Mouse (Mus musculus): ENCODE measurements around the gene Lrig1.
A peak's percentile ranks its signal among the peaks of the same experiment; 100 is the strongest.

Gene Lrig1

DNA sequence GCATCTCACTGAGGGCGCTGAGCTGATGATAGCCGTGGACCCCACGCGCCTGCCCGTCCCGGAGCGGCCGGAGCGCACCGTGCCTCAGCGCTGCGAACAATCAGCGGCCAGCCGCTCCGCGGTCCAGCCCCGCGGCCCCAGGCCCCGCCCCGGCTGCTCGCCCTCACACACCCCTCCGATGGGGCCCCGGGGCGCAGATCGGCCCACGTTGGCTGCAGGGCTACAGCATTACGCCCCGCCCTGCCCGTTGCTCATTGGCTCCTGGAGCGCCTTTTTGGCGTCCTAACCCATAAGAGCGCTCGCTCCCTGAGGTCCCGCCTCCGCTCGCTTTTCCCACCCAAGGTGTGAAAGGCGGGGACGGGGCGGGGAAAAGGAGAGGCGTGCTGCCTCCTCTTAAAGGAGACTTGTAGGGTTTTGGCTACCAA lies at the start of gene Lrig1:
Gene Lrig1, minus strand, starts transcription at position 92 of the 425 bp plus-strand sequence.
- peak; percentile 97 for DNase-seq

DNA sequence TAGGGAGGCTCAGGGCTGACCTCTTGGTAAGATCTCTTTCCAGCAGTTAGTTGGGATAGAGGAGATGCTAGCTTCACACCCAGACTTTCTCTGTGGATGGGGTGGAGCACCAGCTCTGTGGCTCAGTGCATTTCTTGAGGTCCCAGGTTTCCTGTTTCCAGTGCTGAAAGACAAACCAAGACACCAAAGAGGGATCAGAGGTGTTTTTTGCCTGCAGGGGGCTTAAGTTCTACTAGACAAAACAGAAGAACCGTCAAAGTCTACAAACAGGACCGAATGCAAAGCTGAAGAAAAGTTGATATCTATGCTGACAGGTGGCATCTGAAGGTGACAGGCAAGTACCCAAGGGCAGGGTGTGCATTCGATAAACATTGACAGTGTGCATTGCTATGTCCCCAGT lies 49.7 kb upstream of the Lrig1 start:
- no peak for DNase-seq

DNA sequence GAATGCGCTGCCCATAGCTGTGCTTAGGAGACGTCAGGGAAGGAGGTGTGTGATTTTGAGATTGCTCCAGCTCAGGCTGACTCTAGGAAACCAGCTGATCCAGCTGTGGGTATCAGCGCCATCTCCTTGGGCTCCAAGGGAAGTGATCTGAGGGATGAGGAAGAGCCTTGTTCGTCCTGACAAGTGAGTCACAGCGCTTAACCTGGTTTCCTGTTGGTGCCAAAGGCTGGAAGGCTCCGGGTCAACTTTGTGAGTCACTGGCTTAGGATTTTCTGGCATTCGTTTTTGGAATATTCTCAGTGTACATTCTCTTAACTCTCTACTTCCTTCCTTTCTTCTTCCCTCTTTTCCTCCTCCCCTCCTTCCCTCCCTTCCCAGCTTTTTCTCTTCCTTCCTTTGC lies 48.4 kb upstream of the Lrig1 start:
- DNase-seq = no peak

DNA sequence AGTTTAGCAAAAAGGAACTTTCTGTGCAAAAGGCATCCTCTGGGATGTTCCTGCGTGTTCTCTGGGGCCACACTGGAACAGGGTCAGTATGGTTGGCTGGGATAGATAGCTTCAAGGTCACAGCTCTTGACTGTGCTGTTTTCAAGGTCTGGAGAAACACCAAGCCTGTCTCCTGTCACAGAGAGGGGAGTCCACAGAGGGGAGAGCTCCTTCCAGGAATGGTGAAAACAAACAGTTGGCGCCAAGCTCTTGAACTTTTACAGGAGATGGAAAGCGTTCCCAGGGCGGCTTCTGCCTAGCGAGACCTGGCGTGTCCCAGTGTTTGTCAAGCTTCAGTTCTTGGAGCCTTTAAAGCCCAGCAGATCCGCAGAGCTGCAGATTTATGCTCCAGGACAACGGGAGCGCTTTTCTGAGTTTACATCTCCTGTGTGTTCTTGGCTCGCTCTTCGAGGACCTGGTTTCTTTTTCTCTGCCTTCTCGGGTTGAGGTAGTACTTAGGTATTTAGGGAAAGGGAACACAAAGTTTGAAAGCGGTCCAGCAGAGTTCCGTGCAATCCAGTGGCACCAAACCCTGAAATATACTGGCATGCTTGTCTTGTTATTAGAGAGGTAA lies 40.3 kb upstream of the Lrig1 start:
- DNase-seq = no peak

DNA sequence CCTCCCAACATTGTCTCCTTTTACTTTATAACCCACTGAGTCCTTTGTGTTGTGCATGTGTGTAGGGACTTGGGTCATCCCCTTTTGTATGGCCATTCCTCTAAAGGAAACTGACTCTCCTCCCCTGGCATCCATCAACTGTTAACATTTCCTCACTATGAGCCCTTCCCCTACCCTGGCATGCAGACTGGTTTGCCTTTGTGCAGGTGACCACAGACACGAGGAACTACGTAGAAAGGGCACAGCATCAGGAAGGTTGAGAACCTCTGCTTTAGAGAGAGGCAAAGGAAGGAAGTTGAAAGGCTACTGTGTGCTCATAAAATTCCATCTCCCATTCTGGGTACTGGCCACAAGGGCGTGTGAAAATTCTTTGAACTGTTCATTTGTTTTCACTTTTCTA lies 38.7 kb upstream of the Lrig1 start:
- DNase-seq = no peak

DNA sequence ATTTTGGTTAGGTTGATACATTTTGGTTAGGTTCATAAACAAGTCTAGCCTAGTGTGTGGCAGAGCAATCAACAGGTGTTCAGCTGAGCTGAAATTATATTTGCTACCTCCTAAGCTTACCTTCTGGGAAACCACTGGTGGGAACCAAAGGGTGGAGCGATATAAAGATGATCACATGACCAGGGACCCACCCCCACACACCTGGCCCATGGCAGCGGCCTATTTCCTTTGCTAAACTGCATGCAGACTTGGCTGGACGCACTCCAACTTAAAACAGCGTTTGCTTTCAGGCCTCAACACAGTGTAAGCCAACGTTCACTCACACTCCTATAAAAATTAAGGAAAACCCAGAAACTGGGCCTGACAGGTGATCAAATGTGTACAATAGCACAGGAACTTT lies 33.9 kb upstream of the Lrig1 start:
- peak; percentile 62 for DNase-seq

DNA sequence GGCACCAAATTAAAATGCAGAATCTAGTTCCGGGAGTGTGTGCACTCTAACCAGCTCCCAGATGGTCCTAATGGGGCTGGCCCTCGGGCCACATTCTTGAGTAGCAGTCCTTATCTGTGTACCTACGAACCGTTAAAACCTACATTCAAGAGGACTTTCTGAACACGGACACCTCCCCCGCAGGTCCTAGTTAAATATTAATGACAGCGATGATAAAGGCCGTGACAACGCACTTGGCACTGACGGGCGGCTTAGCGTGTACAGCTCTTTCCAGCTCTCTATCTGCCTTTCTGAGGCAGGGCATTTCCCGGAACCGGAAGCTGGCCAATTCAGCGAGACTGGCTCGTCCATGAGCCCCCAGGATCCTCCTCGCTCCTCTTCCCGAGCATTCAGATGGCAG lies 29.9 kb upstream of the Lrig1 start:
- peak; percentile 30 for DNase-seq

DNA sequence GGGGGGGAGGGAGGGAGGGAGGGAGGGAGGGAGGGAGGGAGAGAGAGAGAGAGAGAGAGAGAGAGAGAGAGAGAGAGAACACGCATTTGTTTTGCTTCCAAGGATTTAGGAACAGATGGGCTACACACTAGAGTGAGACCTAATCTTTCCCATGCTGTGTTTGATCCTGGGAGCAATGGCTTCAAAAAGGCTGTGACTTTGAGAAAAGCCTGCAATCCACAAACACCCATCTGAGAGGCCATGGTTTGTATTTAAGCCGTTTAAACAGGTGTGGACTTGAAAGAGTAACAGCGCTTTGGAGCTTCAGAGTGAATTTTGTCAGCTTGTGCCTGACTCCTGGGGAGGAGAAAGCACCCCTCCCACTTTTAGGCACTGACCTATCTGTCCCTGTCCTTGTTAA lies 29.2 kb upstream of the Lrig1 start:
- peak; percentile 20 for DNase-seq

DNA sequence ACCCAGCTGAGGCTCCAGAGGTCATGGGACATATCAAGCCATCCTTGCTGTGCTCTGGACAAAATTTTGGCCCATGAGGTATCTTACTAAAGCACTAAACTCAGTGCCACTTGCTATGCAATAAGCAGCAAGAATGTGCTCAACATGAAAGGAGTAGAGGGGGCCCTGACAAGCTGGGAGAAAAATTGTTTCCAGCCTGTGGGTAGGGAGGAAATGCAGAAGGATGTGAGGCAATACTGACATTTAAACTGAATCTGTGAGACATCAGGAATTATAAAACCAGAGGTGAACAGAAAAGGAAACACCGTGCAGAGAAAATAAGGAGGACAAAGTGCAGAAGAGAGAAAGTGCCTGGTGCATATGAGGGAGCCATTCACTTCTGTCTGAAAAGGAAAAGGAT lies 24.7 kb upstream of the Lrig1 start:
- DNase-seq = no peak

DNA sequence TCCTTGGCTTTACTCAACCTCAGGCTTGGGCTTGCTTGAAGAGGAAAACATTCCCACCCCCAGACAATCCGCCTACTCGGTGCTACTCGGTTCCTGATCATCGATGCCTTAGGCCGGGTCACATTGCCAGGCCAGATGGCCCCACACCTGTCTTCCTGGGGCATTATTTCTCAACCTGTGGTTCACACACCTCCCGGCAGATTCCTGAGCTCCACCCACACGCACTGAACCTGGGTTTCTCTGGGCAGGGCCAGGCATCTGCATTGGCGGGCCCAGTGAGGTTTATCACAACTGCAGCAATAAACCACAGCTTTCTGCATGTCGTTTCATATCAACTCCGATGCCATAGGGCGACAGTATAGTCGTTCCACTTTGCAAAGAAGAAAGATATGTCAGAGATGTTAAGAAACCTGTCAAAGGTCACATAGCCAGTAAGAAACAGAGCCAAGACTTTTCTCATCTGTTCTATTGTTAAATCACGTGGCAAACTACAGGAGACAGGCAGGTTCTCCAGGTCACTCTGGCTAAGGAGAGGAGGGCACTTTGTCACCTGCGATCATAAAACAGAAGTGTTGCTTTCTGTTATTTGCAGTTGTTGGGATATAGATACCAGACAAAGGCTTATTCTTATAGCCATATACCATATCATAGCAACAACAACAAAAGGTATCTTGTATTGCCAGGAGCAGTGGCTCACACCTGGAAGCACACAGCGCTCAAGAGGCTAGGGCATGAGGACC lies 18.8 kb upstream of the Lrig1 start:
- no peak for DNase-seq

DNA sequence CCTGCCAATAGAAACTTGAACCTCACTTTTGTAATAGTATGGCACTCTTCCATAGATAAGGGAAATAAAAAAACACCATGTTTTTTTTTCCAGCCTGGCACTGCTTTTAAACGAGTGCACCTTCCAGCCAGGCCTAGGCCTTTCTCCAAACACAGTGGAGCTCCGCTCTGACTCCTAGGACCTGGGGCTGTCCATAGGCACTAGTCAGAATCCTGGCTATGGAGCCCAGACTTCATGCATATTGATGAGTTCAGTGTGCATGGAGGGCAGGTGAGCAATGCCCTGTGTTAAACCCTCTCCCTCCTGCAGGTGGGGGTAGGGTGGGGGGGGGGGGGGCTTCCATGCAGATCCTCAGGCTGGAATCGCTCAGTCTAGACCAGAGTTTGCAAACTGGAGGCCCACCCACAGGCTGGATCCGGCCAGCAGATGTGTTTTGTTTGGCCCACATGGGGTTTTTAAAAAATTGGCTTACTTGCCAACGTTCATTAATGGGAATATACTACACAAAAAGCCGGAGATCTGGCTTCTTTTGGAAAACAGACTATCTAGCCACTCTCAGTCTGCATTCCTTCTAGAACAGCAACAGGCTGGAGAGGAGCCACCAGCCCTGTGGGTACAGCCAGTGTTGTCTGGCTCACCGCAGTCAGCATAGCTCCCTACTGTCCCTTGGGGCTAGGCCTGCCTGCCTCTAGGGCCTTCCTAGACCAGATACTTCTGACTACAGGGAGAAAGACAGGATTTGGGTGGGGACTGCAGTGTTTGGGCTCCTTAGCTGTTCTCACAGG lies 17.9 kb upstream of the Lrig1 start:
- no peak for DNase-seq

DNA sequence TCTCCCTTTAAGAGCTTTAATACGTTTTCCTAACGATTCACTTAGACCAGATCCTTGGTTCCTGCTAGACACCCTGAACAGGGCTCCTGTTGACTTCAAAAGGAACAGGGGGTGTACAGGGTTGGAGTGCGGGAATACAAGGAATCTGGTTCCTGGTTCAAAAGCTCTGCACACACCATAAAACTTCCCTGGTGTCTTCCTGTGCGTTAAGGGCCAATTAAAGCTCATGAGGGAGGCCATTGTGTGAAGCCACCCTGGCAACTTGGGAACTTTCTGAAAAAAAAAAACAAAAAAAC lies 15.6 kb upstream of the Lrig1 start:
- DNase-seq = no peak

DNA sequence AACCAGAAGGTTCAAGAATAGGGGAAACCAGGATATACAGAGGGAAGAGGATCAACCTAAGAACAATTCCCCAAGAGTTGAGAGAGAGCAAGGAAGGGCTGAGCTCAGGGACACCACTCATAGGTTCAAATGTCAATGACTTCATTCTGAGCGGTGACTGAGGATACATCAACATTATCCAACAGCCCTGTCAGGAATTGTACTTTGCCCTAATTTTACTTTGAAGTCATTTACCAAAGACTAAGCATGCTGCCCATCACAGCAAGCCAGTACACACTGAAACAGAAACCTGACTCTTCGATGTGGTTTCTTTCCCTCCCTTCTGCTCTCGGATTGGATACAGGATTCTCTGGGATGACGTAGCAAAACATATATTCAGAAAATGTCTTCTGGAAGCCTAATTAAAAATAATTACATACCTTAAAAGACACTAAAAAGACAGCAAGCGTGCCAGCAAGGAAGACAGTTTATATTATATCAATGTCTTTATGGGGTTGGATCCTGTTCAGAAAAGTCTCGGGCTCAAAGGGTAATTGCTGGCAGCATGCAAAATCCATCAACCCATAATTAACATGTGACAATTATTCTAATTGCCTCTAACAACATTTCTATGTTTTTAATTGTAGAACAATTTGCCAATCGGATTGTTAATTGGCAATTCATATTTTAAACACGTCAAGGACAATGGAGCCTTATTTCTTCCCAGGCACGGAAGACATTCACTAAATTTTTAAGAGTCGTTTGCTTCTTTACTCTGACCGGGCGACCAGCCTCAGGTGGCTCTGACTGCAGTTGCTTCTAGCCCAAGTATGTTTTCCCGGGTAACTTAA lies 15.1 kb upstream of the Lrig1 start:
- no peak for DNase-seq

DNA sequence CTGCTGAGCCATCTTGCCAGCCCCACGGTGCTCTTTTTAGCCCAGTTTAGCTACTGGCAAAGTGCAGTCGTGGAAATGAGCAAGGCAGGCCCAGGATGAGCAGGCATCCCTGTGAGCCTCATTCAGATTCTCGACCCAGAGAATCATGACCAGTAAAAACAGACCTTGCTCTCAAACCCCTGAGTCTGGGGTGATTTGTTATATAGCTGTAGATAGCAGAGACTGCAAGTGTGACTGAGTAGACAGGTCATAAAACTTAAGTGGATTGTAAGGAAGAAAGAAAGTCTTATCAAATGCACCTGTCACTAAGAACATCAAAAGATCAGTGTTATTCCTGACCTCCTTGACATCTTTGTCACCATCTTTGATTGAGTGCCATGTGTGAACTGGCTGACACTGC lies 9.9 kb upstream of the Lrig1 start:
- DNase-seq = no peak

DNA sequence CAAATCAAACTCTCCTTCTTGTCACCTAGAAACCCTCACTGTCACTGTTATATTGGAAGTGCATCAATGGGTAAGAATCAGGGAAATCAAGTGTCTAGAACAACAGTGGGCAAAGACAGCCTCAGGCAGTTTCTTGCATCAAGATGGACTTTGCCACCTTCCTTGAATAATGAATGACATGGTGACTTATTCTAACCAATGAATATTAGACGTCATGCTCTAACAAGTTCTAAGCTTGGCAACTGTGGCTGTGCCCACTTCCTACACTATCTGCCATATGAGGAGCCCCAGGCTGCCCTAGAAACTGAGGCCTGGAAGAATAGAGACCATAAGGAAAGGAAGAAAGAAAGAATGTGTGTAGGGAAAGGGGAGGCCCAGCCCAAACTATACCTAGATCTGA lies 9.2 kb upstream of the Lrig1 start:
- no peak for DNase-seq

DNA sequence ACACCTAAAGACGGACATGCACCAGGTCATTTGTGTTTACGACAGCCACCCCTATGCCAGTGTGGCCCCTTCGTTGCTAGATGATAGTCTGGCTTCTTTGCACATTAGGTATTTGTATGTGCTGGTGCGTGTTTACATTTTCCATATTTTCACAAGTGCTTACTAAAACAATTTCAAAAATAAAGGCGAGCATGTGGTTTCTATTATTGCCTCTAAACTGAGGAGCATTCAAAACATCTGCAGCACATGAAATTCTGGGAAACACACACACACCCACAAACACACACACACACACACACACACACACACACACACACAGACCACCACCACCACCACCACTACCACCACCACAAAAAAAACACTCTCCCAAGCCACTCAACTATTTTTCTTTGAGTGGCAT lies 7.3 kb upstream of the Lrig1 start:
- DNase-seq = no peak

DNA sequence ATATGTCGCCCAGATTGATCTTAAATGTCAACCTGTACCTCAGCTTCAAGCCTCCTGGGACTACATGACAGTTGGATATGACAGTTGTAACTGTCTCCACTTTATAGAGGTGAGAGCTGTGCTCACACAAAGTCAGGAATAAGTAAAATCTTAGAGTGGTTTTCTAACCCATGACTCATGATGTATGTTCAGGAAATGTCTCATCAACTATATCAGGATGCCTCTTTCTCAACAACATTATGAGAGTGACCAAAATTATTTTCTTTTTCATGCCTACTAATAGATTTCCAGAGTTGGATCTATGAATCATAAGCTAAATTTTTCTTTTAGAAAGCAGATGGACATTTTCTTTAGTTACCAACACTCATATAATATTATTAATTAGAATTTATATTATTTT lies 6.0 kb upstream of the Lrig1 start:
- no peak for DNase-seq

DNA sequence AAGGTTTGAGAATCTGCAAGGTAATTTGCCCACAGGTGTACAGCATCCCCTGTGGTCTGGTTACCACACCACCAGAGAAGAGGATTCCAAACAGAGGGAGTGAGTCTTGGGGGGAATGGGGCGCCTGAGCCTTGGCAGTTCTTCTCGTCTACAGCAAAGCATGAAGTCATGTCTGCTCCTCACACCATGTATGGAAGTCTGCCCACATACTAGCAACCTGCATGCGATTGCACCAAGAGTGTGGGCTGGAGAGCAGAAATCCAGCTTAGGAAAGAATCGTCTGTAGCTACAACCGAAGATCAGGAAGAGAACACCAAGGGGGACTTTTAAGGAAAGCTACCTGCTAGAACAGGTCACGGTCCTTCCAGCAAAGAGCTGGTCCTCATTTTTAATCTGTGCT lies 3.0 kb upstream of the Lrig1 start:
- DNase-seq = no peak

DNA sequence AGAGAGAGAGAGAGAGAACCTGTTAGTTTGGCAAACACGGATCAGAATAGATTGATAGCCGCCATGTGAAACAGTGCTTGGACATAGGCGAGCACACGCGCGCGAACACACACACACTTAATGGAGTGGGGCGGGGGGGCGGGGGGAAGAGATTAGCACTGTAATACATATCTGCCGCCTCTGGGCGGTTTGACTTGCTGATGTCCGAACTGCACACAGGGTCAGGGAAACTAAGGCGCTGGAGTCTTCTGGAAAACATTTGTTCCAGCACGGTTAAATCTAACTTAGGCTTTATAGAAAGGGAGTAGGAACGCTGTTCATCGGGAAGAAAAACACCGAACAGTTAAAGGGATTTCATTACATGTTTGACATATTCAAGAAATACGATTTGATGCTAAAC lies 1.1 kb upstream of the Lrig1 start:
- no peak for DNase-seq

DNA sequence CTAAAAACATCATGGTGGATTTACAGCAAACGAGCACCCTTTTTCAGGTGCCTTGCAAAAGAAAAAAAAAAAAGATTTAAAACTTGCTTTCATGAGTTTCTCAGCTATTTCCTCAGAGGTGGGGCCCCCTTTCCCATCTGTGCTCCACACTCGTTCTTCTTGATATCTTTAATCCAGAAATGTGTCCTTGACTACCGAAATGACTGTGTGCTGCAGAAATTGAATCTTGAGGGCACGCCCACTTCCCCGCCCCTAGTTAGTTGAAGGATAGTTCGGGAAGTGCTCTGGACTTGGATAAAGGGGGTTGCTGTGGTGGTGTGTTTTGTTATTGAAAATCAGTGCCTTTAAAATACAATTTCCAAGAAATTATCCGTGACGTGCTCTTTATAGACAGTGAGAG lies 654 bp upstream of the Lrig1 start:
- DNase-seq = peak; percentile 73

DNA sequence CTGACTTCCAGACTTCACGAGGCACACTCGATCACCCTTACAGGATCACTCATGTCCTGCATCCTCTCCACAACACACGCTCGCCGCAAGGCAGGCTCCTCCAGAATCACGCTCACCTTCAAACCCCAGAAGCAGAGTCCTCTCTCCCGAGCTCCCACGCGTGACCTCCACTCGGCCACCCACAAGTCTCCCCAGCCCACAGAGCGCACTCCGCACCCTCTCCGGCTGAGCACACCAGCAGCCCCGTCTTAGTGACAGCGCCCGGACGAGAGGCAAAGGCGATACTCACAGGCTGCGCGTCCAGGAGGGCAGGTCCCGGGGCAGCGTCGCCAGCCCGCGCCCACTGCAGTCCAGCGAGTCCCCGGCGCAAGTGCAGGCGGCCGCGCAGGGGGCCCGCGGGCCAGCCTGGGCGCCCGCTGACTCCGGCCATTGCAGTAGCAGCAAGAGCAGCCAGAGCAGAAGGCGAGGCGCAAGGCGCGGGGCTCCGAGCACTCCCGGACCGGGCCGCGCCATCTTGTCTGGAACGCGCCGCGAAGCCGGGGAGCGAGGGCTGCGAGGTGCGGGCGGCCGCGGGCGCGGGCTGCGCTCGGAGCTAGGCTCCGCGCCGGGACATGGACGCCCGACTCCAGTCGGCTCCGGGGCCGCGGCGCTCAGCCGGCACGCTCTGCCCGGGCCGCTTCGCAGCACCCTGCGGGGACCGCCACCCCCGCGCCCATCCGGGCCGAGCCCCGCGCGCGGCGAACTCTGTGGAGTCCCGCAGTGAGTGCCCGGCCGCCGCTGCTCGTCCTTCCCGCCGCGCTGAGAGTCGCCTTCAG lies 578 bp downstream of the Lrig1 start:
- DNase-seq = peak; percentile 71

DNA sequence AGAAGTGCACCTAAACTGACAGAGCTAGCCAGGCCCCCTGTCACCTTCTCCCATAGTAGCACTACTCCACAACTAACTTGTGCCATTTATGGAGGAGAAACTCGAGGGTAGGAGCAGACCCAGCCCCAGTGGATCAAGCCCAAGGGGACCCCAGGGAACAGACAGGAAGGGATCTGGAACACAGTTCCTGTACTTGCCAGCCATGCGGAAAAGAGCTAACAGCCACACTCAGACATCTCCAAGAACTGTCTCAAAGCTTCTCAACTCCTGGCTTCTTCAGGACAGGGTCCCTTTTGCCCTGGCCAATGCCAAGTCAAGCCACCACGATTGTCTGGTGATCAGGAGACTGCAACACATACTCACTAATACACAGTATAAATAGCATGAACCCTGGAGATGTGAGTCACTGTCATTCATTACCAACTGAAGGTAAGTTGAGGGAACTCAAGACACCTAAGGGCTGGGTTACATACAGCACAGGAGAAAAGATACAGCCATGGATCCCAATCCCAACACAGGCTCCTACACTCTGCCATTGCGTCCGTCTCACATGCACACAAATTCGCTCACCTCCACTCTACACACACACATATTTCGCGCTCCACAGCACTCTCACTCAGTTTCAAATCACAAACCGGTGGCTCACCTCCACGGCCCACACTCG lies 1.3 kb downstream of the Lrig1 start:
- no peak for DNase-seq

Data from thymus, postnatal 4 days (tissue).